Mouse (Mus musculus) kidney, adult 11 months (tissue): ENCODE measurements around the gene Med6.

Experiments
- DNase-seq: peaks from one replicate; pipeline ENCODE4 v3.0.0; 2022

The Med6 gene

DNA sequence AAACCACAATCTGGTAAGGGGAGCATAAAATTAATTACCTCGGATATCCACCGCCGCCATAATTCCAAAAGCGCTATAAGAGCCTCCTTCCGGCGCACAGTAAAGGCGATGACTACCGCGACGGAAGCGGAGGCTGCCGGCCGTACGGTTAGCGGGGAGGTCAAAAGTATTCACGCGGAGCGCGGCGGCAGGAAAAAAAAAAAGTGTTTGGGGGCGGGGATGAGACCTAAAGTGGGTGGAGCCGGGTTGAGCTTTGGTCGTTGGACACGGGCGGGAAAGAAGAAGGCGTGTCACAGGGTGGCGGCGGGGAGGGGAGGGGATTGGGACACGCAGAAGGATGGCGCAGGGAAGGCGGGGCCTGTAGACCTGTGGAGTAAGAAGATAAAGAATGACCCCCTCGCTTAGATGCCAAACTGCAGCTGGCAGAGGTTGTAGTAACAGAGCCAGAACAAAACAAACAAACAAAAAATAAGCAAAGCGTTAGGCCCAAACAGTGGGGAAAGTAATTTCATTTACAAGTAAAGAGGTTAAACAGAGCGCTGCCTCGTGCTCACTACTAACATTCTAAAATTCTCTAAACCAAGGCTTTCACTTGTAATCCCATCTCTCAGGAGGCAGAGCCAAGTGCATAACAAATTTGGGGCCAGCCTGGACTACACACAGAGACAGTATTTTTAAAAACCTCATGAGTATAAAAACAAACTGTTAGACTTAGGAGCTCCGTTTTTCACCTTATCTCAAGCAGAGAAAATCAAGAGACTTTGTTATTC is at the start of gene Med6:
TSS of gene Med6 (minus strand) at position 107 of the 770 bp plus-strand sequence.
- DNase-seq, result peak; percentile 94

DNA sequence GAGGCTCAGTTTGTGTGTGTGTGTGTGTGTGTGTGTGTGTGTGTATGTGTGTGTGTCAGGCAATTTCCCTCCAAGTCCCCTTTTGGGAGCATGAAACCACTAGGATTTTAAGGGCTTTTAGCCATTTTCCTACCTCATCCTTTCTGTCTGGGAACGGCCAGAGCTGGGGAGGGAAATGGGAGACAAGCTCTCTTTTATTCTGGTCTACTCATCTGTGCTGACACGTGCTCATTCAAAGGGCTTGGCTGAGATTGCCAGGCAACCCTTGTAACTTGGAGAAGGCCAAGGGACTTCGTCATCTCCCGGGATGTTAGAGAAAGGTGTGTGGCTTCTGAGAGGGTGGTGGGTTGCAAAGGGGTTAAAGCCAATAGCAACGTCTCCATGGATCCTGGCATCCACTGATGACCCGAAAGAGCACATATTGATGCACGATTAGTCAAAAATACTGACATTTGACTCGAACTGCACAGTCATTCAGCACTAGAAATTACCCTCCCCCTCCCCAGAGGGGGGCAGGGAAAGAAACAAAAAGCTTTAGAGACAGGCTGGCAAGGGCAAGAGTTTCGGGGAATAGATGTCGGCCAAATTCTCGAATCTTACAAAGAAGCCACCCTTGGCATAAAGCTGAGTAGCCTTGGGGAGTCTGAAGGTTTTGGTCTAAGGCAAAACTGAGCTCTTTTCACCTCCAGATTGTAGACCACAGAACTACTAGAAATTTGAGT is 47.7 kb upstream of the Med6 start:
- DNase-seq, result no peak

GRCm38 (mm10) chr12:81640656-81641055 is 45.8 kb upstream of the Med6 start:
- no peak for DNase-seq

DNA sequence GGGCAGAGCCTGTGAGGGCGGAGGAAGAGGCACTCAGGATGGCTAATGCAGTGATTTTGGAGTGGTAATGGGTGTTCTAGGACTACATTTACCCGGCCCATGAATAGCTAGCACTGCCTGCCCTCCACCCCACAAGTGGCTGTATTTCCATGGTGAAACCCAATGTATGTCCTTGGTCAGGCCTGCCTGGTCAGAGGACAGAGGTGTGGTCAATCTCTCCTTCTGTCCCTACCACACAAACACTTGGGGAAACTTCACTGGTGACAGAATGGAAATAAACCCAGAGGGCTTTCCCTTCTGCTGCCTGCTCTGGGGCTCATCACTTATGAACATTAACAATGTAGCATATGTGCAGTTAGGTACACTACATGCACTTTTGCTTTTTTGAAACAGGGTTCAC is 38.4 kb upstream of the Med6 start:
- DNase-seq, result no peak

DNA sequence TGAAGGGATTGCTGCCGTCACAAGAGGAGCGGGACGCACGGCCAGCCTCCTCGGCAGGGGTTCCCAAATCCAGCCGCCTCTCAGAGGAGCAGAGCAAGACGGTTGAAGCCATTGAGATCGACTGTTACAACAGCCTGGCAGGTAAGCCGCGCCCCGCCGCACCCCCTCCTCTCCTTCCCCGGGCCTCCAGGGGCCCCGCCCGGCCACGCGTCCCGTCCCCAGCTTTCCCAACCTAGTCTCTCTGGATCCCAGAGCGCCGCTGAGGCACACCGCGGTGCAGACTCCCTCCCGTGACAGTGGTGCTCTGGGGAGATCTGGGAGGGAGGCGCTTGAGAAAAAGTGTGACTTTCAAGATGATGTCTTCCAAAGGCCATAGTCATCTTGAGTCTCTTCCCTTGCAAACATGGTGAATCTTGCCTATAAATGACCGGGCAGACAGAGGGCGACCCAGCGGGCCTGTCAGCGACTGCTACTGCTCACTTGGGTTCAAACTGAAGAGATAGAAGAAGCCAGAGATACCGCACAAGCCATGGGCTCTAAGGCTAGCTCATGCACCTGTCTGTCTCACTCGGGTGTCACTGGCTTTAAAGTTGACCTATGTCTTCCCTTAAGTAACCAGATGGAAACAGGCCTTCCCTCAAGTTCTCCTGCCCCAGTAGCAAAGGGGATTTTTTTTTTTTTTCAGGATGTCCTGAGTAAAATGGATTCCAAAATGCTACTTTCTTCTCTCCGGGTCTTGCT is 37.0 kb upstream of the Med6 start:
- DNase-seq, result no peak

DNA sequence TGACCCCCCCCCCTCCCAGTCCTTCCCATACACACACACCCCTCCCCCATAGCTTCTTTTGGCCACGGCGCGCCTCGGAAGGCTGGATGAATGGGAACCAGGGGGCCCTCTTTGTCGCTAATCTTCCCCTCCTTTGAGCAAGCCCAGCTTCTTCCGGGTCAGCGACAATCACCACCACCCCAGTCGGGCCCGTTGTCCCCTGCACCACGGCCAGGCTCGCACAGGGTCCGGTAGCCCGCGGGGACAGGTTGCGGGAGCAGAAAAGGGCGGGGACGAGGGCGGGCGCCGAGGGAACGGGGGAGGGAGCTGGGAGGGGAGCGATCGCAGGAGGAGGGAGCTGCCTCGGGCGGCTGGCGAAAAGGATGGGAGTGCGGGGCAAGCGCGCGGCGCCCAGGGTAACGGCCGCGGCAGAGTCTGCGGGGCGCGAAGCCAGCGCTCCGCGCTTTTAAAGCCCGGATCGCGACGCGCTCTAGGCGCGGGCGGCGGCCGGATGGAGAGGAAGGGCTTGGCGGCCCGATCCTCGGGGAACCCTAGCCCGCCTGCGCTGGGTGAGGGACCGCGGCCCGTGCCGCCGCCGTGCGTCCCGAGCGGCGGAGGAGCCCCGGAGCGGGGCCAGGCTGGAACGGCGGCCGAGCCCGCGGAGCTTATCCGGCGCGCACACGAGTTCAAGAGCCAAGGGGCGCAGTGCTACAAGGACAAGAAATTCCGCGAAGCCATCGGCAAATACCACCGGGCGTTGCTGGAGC is 36.3 kb upstream of the Med6 start, which contains the start of gene Ttc9:
TSS of gene Ttc9 (plus strand) at position 335 of the 746 bp plus-strand sequence.
- no peak for DNase-seq

DNA sequence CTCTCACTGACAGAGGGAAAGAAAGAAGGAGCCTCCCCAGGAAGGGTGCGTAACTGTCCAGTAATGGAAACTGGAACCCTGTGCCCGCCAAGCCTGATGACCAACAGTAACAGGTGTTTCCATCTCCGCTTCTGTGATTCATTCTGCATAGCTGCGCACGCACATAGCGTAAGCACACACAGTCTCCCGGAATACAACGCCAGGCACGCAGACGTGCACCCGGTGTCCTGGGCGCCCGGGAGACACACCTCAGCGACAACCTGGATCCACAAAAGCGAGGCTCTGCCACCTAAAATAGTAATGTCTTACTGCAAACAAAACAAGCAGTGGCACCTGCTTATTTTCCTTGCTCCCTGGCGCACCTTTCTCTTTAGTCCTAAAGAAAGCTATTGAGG is 35.7 kb upstream of the Med6 start:
- DNase-seq, result no peak

- no peak for DNase-seq
These were observed 33.3 kb upstream of the Med6 start for GRCm38 (mm10) chr12:81628091-81628490.

DNA sequence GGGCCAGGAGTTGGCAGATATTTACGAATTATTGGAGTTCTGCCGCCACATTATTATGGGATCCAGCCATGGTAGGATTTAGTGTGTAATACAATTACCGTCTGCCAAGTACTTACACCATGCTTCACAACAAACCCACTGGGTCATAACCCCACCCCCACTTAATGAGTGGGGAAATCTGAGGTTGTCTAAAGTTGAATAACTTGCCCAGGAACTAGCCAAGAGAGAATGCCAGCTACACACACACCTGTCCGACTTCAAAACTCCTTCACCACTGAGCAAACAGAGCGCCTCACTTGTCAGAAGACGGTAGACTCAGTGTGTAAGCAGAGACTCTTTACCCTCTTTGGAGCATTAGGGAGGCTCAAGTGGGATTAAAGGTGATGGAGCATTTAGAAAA is 32.6 kb upstream of the Med6 start:
- DNase-seq, result no peak

GRCm38 (mm10) chr12:81626226-81626861 is 31.5 kb upstream of the Med6 start:
- DNase-seq, result no peak

GRCm38 (mm10) chr12:81623377-81623776 is 28.6 kb upstream of the Med6 start:
- no peak for DNase-seq

- DNase-seq, result peak; percentile 63
These were observed 24.5 kb upstream of the Med6 start for GRCm38 (mm10) chr12:81619302-81619701.

GRCm38 (mm10) chr12:81616980-81617379 is 22.2 kb upstream of the Med6 start:
- no peak for DNase-seq

GRCm38 (mm10) chr12:81615807-81616206 is 21.0 kb upstream of the Med6 start:
- no peak for DNase-seq

- no peak for DNase-seq
These were observed 14.6 kb upstream of the Med6 start for GRCm38 (mm10) chr12:81609445-81609844.

GRCm38 (mm10) chr12:81604995-81605784 is 10.4 kb upstream of the Med6 start:
- no peak for DNase-seq

GRCm38 (mm10) chr12:81596547-81597262 is 1.9 kb upstream of the Med6 start:
- DNase-seq, result no peak

- no peak for DNase-seq
These were observed 26.4 kb downstream of the Med6 start, which contains the start of gene Adam21 for GRCm38 (mm10) chr12:81568374-81568773. Gene Adam21, minus strand, starts transcription at chr12:81568474.

DNA sequence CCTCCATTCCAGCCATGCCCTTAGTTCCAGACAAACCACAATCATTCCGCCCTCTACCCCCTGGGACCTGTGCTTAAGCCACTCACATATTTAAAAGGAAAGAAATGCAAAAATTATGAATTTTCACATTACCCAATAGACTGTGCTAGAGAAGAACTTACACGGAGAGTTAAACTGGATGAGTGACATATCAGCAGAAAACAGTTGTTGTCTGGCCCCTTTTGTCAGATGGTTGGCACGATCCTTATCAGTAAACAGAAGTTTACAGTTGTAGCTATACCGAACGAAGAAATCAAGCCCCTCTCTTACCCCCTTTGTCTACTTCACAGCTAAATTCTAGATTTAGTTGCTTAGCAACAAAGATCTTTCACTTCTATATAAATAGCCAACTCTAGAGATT is 26.9 kb downstream of the Med6 start:
- no peak for DNase-seq

DNA sequence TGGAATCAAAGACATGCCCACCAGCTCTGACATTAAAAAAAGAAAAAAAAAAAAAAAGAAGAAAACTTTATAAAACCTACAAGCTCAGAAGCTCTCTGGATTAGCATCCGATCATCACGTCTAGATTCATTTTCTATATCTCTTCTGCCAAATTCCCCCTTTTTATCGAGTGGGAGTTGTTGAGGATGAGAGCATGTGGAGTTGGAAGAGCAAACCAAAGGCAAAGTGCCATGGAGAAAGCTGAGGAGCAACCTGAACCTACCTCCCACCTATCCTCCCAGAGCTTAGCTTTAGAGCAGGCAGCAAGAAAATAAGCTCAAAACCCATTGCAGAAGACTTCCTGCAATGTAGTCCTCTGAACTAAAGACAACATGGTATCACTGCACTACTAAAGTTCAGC is 30.6 kb downstream of the Med6 start:
- DNase-seq, result no peak

GRCm38 (mm10) chr12:81549286-81549685 is 45.5 kb downstream of the Med6 start:
- DNase-seq, result no peak
